Mouse (Mus musculus): ENCODE measurements around the gene Bcl2l2.
A peak's percentile ranks its signal among the peaks of the same experiment; 100 is the strongest.

Bcl2l2 gene

DNA sequence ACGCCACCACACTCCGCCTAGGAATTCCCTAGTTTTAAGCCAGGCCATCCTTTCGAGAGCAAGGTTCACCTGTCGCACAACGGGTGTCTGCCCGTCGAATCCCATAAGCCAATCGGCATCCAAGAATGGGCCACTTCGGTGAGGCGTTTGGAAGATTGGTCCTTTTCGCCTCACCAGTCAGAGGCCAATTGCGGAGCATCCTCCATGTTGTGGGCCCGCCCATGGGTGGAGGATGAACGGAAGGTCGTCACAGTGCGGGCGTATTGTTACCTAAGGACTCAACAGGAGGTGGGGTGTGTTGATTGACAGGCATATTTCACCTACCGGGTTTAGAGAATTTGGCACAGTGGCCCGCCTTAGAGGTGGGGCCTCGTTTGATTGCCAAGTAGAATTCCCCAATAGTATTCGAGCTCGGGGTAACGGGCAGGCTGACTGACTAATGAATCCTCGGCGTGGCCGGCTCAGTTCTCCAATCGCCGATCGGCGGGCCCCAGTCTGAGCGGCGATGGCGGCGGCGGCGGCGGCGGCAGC is 10.5 kb downstream of the Bcl2l2 start:
- DNase-seq (ENCODE audit: low read depth, low spot score), result peak; percentile 98

DNA sequence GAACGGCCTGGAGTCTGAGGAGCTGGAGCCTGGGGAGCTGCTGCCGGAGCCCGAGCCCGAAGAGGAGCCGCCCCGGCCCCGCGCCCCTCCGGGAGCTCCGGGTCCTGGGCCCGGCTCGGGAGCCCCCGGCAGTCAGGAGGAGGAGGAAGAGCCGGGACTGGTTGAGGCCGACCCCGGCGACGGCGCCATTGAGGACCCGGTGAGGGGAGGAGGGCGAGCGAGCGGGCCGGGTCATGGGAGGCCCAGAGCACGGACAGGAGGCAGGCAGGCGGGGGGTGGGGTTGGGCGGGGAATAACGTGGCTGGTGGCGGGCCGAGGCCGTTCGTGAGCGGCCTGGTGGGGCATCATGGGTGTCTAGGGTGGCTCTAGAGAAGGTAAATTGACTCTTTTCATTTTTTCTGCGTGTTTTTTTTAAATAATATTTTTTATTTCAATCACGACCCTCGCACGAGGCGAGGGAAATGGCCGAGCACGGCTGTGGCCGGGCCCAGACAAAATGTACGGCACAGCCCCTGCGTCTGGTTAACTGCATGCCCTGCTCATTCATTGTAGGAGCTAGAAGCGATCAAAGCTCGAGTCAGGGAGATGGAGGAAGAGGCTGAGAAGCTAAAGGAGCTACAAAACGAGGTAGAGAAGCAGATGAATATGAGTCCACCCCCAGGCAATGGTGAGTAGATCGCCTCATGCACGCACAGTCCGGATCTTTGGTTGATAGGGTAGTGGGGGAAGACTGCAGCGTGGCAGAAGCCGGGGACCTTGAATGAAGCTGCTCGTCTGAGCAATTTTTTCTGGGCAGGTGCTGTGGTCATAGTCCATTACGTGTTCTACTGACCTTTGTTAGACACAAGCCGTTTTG is 11.3 kb downstream of the Bcl2l2 start:
- peak; percentile 69 for DNase-seq (ENCODE audit: low read depth, low spot score)

DNA sequence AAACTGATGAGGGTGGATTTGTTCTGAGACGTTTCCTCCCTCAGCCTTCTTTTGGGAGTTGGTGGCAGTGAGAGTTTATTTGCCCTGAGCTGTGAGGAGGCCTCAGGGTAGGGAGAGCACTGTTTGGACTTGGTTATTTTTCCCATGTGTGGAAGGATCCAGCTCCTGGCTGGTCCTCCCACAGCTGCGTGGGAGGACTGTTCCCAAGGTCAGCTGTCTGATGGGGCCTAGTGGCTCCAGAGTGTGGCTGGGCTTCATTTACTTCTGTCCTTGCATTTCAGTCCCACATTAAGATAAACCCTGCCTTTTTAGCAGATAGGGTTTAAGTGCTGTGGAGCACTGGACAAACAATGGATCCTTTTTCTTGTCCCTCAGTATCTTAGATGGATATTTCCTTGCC is 14.3 kb downstream of the Bcl2l2 start:
- DNase-seq (ENCODE audit: low read depth, low spot score), result no peak

- DNase-seq (ENCODE audit: low read depth, low spot score), result peak; percentile 82
Measured at GRCm38 (mm10) chr14:54900383-54900782, 17.2 kb downstream of the Bcl2l2 start.

DNA sequence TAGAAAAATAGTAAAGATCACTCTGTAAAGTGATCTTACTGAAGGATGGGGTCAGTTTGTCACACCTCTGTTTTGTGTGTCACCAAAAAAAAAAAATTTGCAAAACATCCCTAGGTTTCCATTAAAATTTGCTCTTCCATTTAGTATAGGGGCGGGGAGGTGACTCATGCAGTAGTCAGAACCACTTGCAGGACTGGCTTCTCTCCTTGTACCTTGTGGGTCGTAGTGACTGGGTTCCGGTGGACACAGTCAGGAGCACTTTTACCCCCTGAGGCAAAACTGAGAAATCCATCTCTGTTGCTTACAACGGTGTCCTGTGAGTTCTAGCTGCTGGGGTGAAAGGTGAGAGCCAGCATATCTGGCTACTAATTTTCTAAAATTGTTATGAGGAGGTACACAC is 20.5 kb downstream of the Bcl2l2 start:
- DNase-seq (ENCODE audit: low read depth, low spot score), result no peak

DNA sequence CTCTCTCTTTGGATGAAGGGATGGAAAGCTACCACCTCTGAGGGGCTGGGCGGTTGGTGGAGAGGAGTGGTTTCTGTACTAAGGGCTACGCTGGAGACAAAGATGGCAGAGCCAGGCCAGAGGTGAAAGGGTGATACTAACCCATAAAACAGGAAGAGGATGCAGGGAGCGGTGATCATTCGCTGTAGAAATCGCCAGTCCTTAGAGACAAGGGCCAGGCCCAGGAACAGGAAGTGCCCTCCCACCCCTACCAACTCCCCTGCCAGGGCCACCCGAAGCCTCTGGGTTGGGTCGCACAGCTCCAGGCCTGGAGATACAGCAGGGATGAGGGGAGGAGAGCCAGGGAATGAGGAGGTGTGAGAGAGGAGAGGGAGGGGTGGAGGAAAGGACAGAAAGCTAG is 25.5 kb downstream of the Bcl2l2 start:
- DNase-seq (ENCODE audit: low read depth, low spot score), result no peak

DNA sequence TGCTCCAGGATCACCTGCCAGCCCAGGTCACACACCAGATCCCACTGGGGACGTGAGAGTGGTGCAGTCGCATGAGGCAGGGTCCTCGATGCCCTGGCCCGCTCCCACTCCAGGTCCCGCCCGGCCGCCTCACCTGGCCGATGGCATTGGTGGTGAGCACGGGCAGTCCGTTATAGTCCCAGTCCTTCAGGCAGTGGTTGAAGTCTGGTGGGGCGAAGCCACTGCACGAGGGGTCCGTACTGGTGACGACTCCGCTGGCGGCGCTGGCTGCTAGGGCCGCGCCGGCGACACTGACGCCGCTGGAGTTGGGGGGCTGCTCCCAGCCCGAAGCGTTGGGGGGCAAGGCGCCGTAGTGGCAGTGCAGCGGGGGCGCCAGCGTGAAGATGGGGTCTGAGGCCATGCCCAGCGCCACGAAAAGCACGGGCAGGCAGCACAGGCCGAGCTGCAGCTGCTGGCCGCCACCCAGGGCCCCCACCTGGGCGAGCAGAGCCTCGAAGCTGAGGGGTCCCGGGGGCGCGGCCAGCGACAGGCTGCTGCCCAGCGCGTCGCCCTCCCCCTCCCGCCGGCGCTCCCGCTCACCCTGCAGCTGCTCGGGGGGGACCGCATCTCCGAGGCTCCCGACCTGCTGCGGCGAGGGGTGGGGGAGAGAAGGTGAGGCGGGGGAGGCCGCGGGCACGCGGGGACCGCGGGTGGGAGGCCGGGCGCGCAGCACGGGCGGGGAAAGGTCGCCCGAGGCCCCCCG is 29.1 kb downstream of the Bcl2l2 start:
- peak; percentile 35 for DNase-seq (ENCODE audit: low read depth, low spot score)

- peak; percentile 72 for DNase-seq (ENCODE audit: low read depth, low spot score)
Measured at GRCm38 (mm10) chr14:54912886-54913285, 29.7 kb downstream of the Bcl2l2 start, which contains the start of gene Slc22a17. TSS of gene Slc22a17 (minus strand) at chr14:54913132.

- no peak for DNase-seq (ENCODE audit: low read depth, low spot score)
Measured at GRCm38 (mm10) chr14:54913343-54913742, 30.2 kb downstream of the Bcl2l2 start.

DNA sequence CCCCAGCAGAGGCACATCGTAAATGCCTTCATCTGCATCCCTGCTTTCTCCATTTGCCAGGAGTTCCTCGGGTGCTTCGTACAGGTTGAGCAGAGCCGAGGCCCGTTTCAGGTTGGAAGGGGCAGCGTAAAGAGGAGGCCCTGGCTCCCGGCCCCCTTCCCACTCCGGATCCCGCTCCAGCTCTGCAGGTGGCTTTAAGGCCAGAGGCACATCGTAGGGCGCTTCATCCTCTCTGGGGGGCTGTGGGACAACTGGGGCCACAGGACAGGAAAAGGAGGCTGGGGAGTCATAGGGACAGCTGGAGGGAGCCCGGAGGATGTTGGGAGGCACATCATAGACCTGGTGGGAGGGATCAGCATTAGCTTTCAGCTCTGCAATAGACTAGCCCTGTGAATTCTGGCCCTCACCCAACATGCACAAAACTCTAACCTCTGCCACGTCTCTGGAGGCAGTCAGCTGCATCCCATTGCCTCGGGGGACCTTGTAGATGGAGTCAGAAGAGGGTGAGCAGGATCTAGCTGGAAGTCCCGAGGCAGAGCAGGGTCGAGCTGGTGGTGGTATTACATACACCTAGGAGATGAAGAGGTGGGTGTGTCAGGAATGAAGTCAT is 37.0 kb downstream of the Bcl2l2 start:
- no peak for DNase-seq (ENCODE audit: low read depth, low spot score)

GRCm38 (mm10) chr14:54924641-54925348 is 41.6 kb downstream of the Bcl2l2 start:
- no peak for DNase-seq (ENCODE audit: low read depth, low spot score)

GRCm38 (mm10) chr14:54925349-54926342 is 42.5 kb downstream of the Bcl2l2 start, which contains the start of gene Efs:
TSS of gene Efs (minus strand) at chr14:54926126.
- DNase-seq (ENCODE audit: low read depth, low spot score), result no peak

- no peak for DNase-seq (ENCODE audit: low read depth, low spot score)
Measured at GRCm38 (mm10) chr14:54926401-54927158, 43.4 kb downstream of the Bcl2l2 start.

- DNase-seq (ENCODE audit: low read depth, low spot score), result no peak
Measured at GRCm38 (mm10) chr14:54927296-54927695, 44.1 kb downstream of the Bcl2l2 start.

DNA sequence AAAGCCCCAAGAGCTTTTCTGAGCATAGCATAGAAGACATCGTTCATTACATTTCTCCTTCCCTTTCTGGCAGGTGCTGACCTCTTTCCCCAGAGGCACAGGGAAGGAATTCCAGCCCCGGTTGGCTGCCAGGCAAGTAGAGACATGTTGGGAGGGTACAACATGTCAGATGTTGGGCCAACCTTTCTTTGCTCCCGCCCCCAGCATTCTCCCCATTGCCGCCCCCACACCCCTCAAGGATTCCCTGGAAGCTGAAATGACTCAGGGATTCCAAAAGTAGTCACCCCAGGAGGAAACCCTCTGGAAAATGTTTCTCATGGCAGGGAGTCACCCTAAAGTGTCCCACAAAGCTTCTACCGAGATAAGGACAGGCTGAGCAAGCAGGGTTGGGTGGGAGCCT is 46.6 kb downstream of the Bcl2l2 start:
- DNase-seq (ENCODE audit: low read depth, low spot score), result no peak

DNA sequence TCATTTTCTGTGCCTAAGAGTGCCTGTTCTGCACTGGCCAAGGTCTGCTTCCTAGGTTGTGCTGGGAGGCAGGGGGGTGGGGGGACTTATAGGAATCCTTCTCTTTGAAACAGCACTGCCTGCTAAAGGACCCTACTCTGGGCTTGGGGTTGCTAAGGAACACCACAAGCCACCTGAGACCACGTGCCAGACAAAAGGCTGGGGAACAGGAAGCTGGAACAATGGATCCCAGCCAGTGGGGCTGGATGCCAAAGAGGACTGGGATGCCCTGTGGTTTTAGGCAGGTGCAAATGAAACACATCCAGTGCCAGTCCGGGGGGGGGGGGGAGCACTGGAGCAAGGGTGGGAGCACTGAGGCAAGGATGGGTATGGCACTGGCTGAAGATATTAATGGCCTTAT is 47.3 kb downstream of the Bcl2l2 start:
- DNase-seq (ENCODE audit: low read depth, low spot score), result no peak

DNA sequence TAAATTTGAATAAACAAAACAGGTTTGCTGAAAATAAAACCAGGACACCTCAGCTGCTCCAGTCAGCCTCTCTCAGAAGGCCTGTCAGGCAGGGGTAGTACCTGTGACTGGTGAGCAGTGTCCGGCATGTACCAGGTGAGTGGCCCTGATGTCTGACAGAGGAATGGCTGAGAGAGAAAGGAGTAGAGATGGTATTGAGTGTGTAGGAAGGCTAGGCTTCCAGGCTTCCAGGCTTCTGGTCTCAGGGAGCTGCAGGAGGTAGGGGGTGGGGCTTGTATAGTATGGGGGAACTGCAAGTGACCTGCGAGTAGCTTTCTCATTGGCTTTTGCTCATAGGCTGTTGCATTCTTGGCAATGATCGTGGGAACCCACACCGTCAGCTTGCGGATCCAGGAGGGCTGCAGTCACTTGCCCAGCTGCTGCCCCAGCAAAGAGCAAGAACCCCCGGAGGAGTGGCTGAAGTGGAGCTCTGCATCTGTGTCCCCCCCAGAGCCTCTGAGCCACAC is 49.5 kb downstream of the Bcl2l2 start, which contains the start of gene Il25:
Il25 (plus strand) TSS at position 51 of the 506 bp plus-strand sequence.
- no peak for DNase-seq (ENCODE audit: low read depth, low spot score)

DNA sequence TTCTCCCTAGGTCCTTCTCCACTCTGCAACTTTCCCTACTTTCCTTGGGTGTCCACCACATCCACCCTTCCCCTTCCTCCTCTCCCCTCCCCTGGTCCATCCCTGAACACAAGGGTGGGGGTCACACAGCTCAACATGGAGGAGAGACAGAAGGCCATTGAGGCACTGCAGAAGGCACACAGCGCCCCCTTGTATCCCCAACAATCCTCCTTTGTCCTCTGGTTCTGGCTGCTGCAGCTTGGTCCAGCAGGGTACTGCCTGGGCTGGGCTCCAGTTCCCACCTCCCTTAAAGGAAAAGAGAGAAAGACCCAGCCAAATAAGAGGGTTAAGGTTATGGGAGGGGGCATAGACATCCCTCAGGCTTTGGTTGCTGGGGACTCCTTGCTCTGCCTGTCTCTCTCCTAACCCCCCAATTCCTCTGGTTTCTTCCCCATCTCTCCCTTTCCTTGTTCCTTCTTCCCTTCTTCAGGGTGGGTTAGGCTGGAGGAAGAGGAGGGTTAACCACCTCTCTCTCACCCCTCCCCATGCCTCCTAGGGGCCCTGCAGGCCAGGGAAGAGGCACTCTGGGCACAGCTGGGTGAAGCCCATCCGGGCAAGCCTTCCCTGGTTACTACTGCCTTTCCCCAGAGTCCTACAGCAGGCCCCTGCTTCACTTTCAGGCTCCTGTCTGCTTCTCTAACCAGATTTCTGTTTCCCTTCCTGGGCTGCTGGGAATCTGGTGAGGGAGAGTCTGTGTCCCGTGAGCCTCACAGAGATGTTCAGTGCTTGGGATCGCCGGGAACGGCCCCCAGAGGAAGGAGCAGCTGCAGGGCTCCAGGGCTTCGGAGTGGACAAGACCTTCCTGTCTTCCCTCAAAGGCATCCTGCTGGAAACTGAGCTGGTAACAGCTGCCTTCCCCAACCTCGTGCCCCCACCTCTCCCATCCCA is 53.0 kb downstream of the Bcl2l2 start, which contains the start of gene Cmtm5:
Cmtm5 (plus strand) TSS at position 358 of the 927 bp plus-strand sequence.
- DNase-seq (ENCODE audit: low read depth, low spot score), result no peak
